Mouse (Mus musculus): Measurements from ENCODE around the gene Gm1123. TPM values are rescaled to one million over a fixed set of nuclear protein-coding genes. Genes with fewer than 3 reads are reported as not detected.
A peak's percentile ranks its signal among the peaks of the same experiment; 100 is the strongest.

The Gm1123 gene
- polyA plus RNA-seq, 1 experiment, result 0.25 TPM

GRCm38 (mm10) chr9:99064216-99064615 is 28.7 kb upstream of the Gm1123 start:
- WGBS, result 39% methylated on average over 2 of the region's 2 CpGs
- Histone ChIP-seq H3K36me3 (ENCODE audit: control insufficient read depth, insufficient read depth, low read length) (peaks cover 3% of the 10 kb centered on the region), H3K27me3 (replicated peaks; ENCODE audit: control insufficient read depth, insufficient read depth, low read length) (no peaks in the 10 kb centered on the region), H3K27ac (ENCODE audit: insufficient read depth, low read depth, low read length) (no peak overlapping the region), H3K4me3 (ENCODE audit: insufficient read depth, low read depth, low read length) (no peak overlapping the region), H3K4me1 (ENCODE audit: control insufficient read depth, insufficient read depth, low read length) (no peaks in the 10 kb centered on the region)
- DNase-seq, result peak; percentile 40
- no peak for TF ChIP-seq CTCF (conservative IDR thresholded peaks at IDR 0.05; ENCODE audit: insufficient read depth, insufficient read length, low read depth, low read length)
- TF ChIP-seq POLR2A (IDR thresholded peaks at IDR 0.05; ENCODE audit: low read depth, low read length), result no peak

GRCm38 (mm10) chr9:99062544-99062943 is 27.0 kb upstream of the Gm1123 start:
- no peak overlapping the region for H3K4me3 ChIP-seq (ENCODE audit: insufficient read depth, low read depth, low read length)
- no peak overlapping the region for H3K27ac ChIP-seq (ENCODE audit: insufficient read depth, low read depth, low read length)
- no peak for TF ChIP-seq POLR2A (IDR thresholded peaks at IDR 0.05; ENCODE audit: low read depth, low read length)
- peak; percentile 95 for TF ChIP-seq CTCF (conservative IDR thresholded peaks at IDR 0.05; ENCODE audit: insufficient read depth, insufficient read length, low read depth, low read length)
- H3K4me1 ChIP-seq (ENCODE audit: control insufficient read depth, insufficient read depth, low read length), result no peaks in the 10 kb centered on the region
- peak; percentile 75 for DNase-seq
- WGBS, result 35% methylated on average over 7 of the region's 7 CpGs
- H3K27me3 ChIP-seq (replicated peaks; ENCODE audit: control insufficient read depth, insufficient read depth, low read length), result no peaks in the 10 kb centered on the region
- H3K36me3 ChIP-seq (ENCODE audit: control insufficient read depth, insufficient read depth, low read length), result peaks cover 3% of the 10 kb centered on the region

GRCm38 (mm10) chr9:99057751-99058150 is 22.2 kb upstream of the Gm1123 start:
- WGBS, result 94% methylated on average over 3 of the region's 3 CpGs
- TF ChIP-seq CTCF (conservative IDR thresholded peaks at IDR 0.05; ENCODE audit: insufficient read depth, insufficient read length, low read depth, low read length) (no peak), POLR2A (IDR thresholded peaks at IDR 0.05; ENCODE audit: low read depth, low read length) (no peak)
- DNase-seq, result no peak
- Histone ChIP-seq H3K27me3 (replicated peaks; ENCODE audit: control insufficient read depth, insufficient read depth, low read length) (no peaks in the 10 kb centered on the region), H3K27ac (ENCODE audit: insufficient read depth, low read depth, low read length) (no peak overlapping the region), H3K4me1 (ENCODE audit: control insufficient read depth, insufficient read depth, low read length) (no peaks in the 10 kb centered on the region), H3K36me3 (ENCODE audit: control insufficient read depth, insufficient read depth, low read length) (peaks cover 3% of the 10 kb centered on the region), H3K4me3 (ENCODE audit: insufficient read depth, low read depth, low read length) (no peak overlapping the region)

- WGBS, result 30% methylated on average over 6 of the region's 6 CpGs
- Histone ChIP-seq H3K27me3 (replicated peaks; ENCODE audit: control insufficient read depth, insufficient read depth, low read length) (no peaks in the 10 kb centered on the region), H3K27ac (ENCODE audit: insufficient read depth, low read depth, low read length) (no peak overlapping the region), H3K36me3 (ENCODE audit: control insufficient read depth, insufficient read depth, low read length) (no peaks in the 10 kb centered on the region), H3K4me3 (ENCODE audit: insufficient read depth, low read depth, low read length) (no peak overlapping the region), H3K4me1 (ENCODE audit: control insufficient read depth, insufficient read depth, low read length) (no peaks in the 10 kb centered on the region)
- TF ChIP-seq POLR2A (IDR thresholded peaks at IDR 0.05; ENCODE audit: low read depth, low read length) (no peak), CTCF (conservative IDR thresholded peaks at IDR 0.05; ENCODE audit: insufficient read depth, insufficient read length, low read depth, low read length) (no peak)
- DNase-seq, result no peak
Measured at GRCm38 (mm10) chr9:99049760-99050159, 14.2 kb upstream of the Gm1123 start.

GRCm38 (mm10) chr9:99048724-99049250 is 13.3 kb upstream of the Gm1123 start:
- Histone ChIP-seq H3K4me1 (ENCODE audit: control insufficient read depth, insufficient read depth, low read length) (no peaks in the 10 kb centered on the region), H3K4me3 (ENCODE audit: insufficient read depth, low read depth, low read length) (no peak overlapping the region), H3K36me3 (ENCODE audit: control insufficient read depth, insufficient read depth, low read length) (no peaks in the 10 kb centered on the region), H3K27me3 (replicated peaks; ENCODE audit: control insufficient read depth, insufficient read depth, low read length) (no peaks in the 10 kb centered on the region), H3K27ac (ENCODE audit: insufficient read depth, low read depth, low read length) (no peak overlapping the region)
- no peak for TF ChIP-seq CTCF (conservative IDR thresholded peaks at IDR 0.05; ENCODE audit: insufficient read depth, insufficient read length, low read depth, low read length)
- TF ChIP-seq POLR2A (IDR thresholded peaks at IDR 0.05; ENCODE audit: low read depth, low read length), result no peak
- WGBS, result 78% methylated on average over 1 of the region's 1 CpGs
- DNase-seq, result peak; percentile 51

GRCm38 (mm10) chr9:99044761-99045160 is 9.2 kb upstream of the Gm1123 start:
- H3K27me3 ChIP-seq (replicated peaks; ENCODE audit: control insufficient read depth, insufficient read depth, low read length), result no peaks in the 10 kb centered on the region
- H3K36me3 ChIP-seq (ENCODE audit: control insufficient read depth, insufficient read depth, low read length), result no peaks in the 10 kb centered on the region
- WGBS, result 92% methylated on average over 8 of the region's 8 CpGs
- no peak for DNase-seq
- no peaks in the 10 kb centered on the region for H3K4me1 ChIP-seq (ENCODE audit: control insufficient read depth, insufficient read depth, low read length)
- no peak overlapping the region for H3K4me3 ChIP-seq (ENCODE audit: insufficient read depth, low read depth, low read length)
- H3K27ac ChIP-seq (ENCODE audit: insufficient read depth, low read depth, low read length), result no peak overlapping the region
- no peak for TF ChIP-seq CTCF (conservative IDR thresholded peaks at IDR 0.05; ENCODE audit: insufficient read depth, insufficient read length, low read depth, low read length)
- no peak for TF ChIP-seq POLR2A (IDR thresholded peaks at IDR 0.05; ENCODE audit: low read depth, low read length)

GRCm38 (mm10) chr9:99042641-99043040 is 7.1 kb upstream of the Gm1123 start:
- DNase-seq, result no peak
- no peak for TF ChIP-seq POLR2A (IDR thresholded peaks at IDR 0.05; ENCODE audit: low read depth, low read length)
- no peak for TF ChIP-seq CTCF (conservative IDR thresholded peaks at IDR 0.05; ENCODE audit: insufficient read depth, insufficient read length, low read depth, low read length)
- Histone ChIP-seq H3K27me3 (replicated peaks; ENCODE audit: control insufficient read depth, insufficient read depth, low read length) (no peaks in the 10 kb centered on the region), H3K27ac (ENCODE audit: insufficient read depth, low read depth, low read length) (no peak overlapping the region), H3K4me3 (ENCODE audit: insufficient read depth, low read depth, low read length) (no peak overlapping the region), H3K36me3 (ENCODE audit: control insufficient read depth, insufficient read depth, low read length) (no peaks in the 10 kb centered on the region; the same call in 1 of the 2 replicates), H3K4me1 (ENCODE audit: control insufficient read depth, insufficient read depth, low read length) (no peaks in the 10 kb centered on the region)
- WGBS, result 86% methylated on average over 4 of the region's 4 CpGs
